Mouse (Mus musculus) lung, embryonic 16.5 days (tissue): ENCODE data around the gene Sorl1. TPM values are rescaled to one million over a fixed set of nuclear protein-coding genes. Genes with fewer than 3 reads are reported as not detected.
A peak's percentile ranks its signal among the peaks of the same experiment; 100 is the strongest.

Experiments used
- ATAC-seq: fragments of 200-750 bp; cut with Nextera tagmentation; 2 replicates; pipeline ENCODE4 v1.8.0; 2017; ENCODE audit warnings: low read depth, mild to moderate bottlenecking, moderate library complexity
- H3K27ac ChIP-seq: fragments of 300-500 bp; sonication (generic); 2 replicates; pipeline ENCODE4 v1.5.1; 2014; ENCODE audit warnings: mild to moderate bottlenecking, control low read depth, low read length
- H3K27me3 ChIP-seq: fragments of 300-500 bp; sonication (generic); 2 replicates; pipeline ENCODE4 v1.6.1; 2014; ENCODE audit warnings: low read depth, low read length, mixed read lengths; ENCODE audit not compliant: control insufficient read depth, insufficient read depth
- H3K36me3 ChIP-seq: fragments of 300-500 bp; sonication (generic); 2 replicates; pipeline ENCODE4 v1.6.1; 2014; ENCODE audit warnings: low read length; ENCODE audit not compliant: control insufficient read depth, insufficient read depth
- H3K4me1 ChIP-seq: fragments of 300-500 bp; sonication (generic); replicated peaks from 2 replicates; pipeline ENCODE4 v1.6.1; 2014; ENCODE audit warnings: low read length, mixed read lengths; ENCODE audit not compliant: control insufficient read depth, insufficient read depth
- H3K4me2 ChIP-seq: fragments of 300-500 bp; sonication (generic); 2 replicates; pipeline ENCODE4 v1.6.1; 2014; ENCODE audit warnings: low read depth, low read length, control low read depth
- H3K4me3 ChIP-seq: fragments of 300-500 bp; sonication (generic); 2 replicates; pipeline ENCODE4 v1.5.1; 2014; ENCODE audit warnings: mild to moderate bottlenecking, low read length, control low read depth
- H3K9ac ChIP-seq: fragments of 300-500 bp; sonication (generic); 2 replicates; pipeline ENCODE4 v1.6.1; 2014; ENCODE audit warnings: low read length, control low read depth
- H3K9me3 ChIP-seq: fragments of 300-500 bp; sonication (generic); 2 replicates; pipeline ENCODE4 v1.6.1; 2016; ENCODE audit warnings: low read length; ENCODE audit not compliant: control insufficient read depth
- WGBS: fragments of 180-500 bp; shearing (Covaris S2); extraction: QIAGEN DNeasy Blood & Tissue Kit; methylation state at CpG from one replicate; pipeline ENCODE4 v1.1.7; 2014; 5-methylcytosine and 5-hydroxymethylcytosine counted together
- polyA plus RNA-seq: library from polyadenylated mRNA; unstranded; fragments of >200 nt; fragmentation: Nextera tagmentation; extraction: Ambion mirVana; gene quantifications from 2 replicates; pipeline ENCODE4 v1.2.1, GENCODE M21; 2015

Gene Sorl1
- polyA plus RNA-seq, 1 experiment from 2014 or later, result 11.8 TPM

GRCm38 (mm10) chr9:42054339-42055272 is 69.5 kb downstream of the Sorl1 start:
- 54% methylated on average over 20 of the region's 20 CpGs for WGBS
- H3K4me3 ChIP-seq, result no peak overlapping the region
- no peaks in the 10 kb centered on the region for H3K27me3 ChIP-seq
- no peak overlapping the region for H3K9ac ChIP-seq
- H3K27ac ChIP-seq, result peak overlapping the region; percentile 54
- ATAC-seq, result peak; percentile 75
- H3K9me3 ChIP-seq, result no peaks in the 10 kb centered on the region
- H3K4me1 ChIP-seq, result peaks cover 19% of the 10 kb centered on the region
- H3K36me3 ChIP-seq, result no peaks in the 10 kb centered on the region
- no peak overlapping the region for H3K4me2 ChIP-seq

- Histone ChIP-seq H3K27me3 (no peaks in the 10 kb centered on the region), H3K27ac (peak overlapping the region; percentile 54)
- ATAC-seq, result 0 out of 2 replicates have a peak, but pooled peaks have one; percentile 26
These were observed 70.4 kb downstream of the Sorl1 start for GRCm38 (mm10) chr9:42053591-42054190.

GRCm38 (mm10) chr9:42052713-42053356 is 71.3 kb downstream of the Sorl1 start:
- Histone ChIP-seq H3K4me2 (no peak overlapping the region), H3K9ac (no peak overlapping the region), H3K9me3 (no peaks in the 10 kb centered on the region), H3K4me1 (peaks cover 21% of the 10 kb centered on the region), H3K27me3 (no peaks in the 10 kb centered on the region), H3K36me3 (no peaks in the 10 kb centered on the region), H3K27ac (peak overlapping the region; percentile 54), H3K4me3 (no peak overlapping the region)
- WGBS, result 14% methylated on average over 12 of the region's 12 CpGs
- peak; percentile 68 for ATAC-seq

More at GRCm38 (mm10) chr9:42053591-42054190, 70.4 kb downstream of the Sorl1 start:
- H3K4me3 ChIP-seq, result no peak overlapping the region
- WGBS, result 61% methylated on average over 12 of the region's 12 CpGs
- peaks cover 19% of the 10 kb centered on the region for H3K4me1 ChIP-seq
- no peak overlapping the region for H3K9ac ChIP-seq
- H3K9me3 ChIP-seq, result no peaks in the 10 kb centered on the region
- no peak overlapping the region for H3K4me2 ChIP-seq
- no peaks in the 10 kb centered on the region for H3K36me3 ChIP-seq

GRCm38 (mm10) chr9:42048542-42048941 is 75.6 kb downstream of the Sorl1 start:
- Histone ChIP-seq H3K4me2 (no peak overlapping the region), H3K36me3 (no peaks in the 10 kb centered on the region), H3K9ac (no peak overlapping the region), H3K27ac (no peak overlapping the region), H3K4me1 (peaks cover 14% of the 10 kb centered on the region), H3K4me3 (no peak overlapping the region), H3K9me3 (no peaks in the 10 kb centered on the region), H3K27me3 (no peaks in the 10 kb centered on the region)
- 41% methylated on average over 2 of the region's 2 CpGs for WGBS
- no peak for ATAC-seq

- no peak overlapping the region for H3K4me3 ChIP-seq
- H3K27ac ChIP-seq, result no peak overlapping the region
- H3K9me3 ChIP-seq, result no peaks in the 10 kb centered on the region
- no peak for ATAC-seq
- 68% methylated on average over 5 of the region's 5 CpGs for WGBS
- no peaks in the 10 kb centered on the region for H3K27me3 ChIP-seq
- H3K4me1 ChIP-seq, result peaks cover 8% of the 10 kb centered on the region
- H3K9ac ChIP-seq, result no peak overlapping the region
- no peak overlapping the region for H3K4me2 ChIP-seq
- H3K36me3 ChIP-seq, result no peaks in the 10 kb centered on the region
These were observed 76.3 kb downstream of the Sorl1 start for GRCm38 (mm10) chr9:42047786-42048185.

GRCm38 (mm10) chr9:42046248-42046647 is 77.8 kb downstream of the Sorl1 start:
- Histone ChIP-seq H3K9me3 (no peaks in the 10 kb centered on the region), H3K4me3 (no peak overlapping the region), H3K27ac (no peak overlapping the region), H3K4me1 (peaks cover 2% of the 10 kb centered on the region; the same call in 1 of the 2 replicates), H3K27me3 (no peaks in the 10 kb centered on the region), H3K4me2 (no peak overlapping the region), H3K36me3 (no peaks in the 10 kb centered on the region), H3K9ac (no peak overlapping the region)
- 75% methylated on average over 11 of the region's 11 CpGs for WGBS
- no peak for ATAC-seq

GRCm38 (mm10) chr9:42044651-42045050 is 79.4 kb downstream of the Sorl1 start:
- no peak for ATAC-seq
- H3K27me3 ChIP-seq, result no peaks in the 10 kb centered on the region
- H3K27ac ChIP-seq, result no peak overlapping the region
- peaks cover 2% of the 10 kb centered on the region; the same call in 1 of the 2 replicates for H3K4me1 ChIP-seq
- no peak overlapping the region for H3K9ac ChIP-seq
- H3K9me3 ChIP-seq, result no peaks in the 10 kb centered on the region
- no peak overlapping the region for H3K4me2 ChIP-seq
- 84% methylated on average over 8 of the region's 8 CpGs for WGBS
- H3K36me3 ChIP-seq, result no peaks in the 10 kb centered on the region
- H3K4me3 ChIP-seq, result no peak overlapping the region

- H3K9ac ChIP-seq, result no peak overlapping the region
- peaks cover 3% of the 10 kb centered on the region for H3K4me1 ChIP-seq
- H3K4me2 ChIP-seq, result no peak overlapping the region
- H3K4me3 ChIP-seq, result no peak overlapping the region
- no peaks in the 10 kb centered on the region for H3K9me3 ChIP-seq
- H3K27me3 ChIP-seq, result no peaks in the 10 kb centered on the region
- no peak for ATAC-seq
- WGBS, result 87% methylated on average over 8 of the region's 8 CpGs
- H3K36me3 ChIP-seq, result no peaks in the 10 kb centered on the region
- H3K27ac ChIP-seq, result no peak overlapping the region
These were observed 80.2 kb downstream of the Sorl1 start for GRCm38 (mm10) chr9:42043934-42044333.
